Mouse (Mus musculus) liver, postnatal 0 days (tissue): ENCODE measurements at regions not wholly inside any gene's neighbourhood (a gene's known extent, or its start where the extent isn't known, plus 50 kb on each side); places are given as distances from the start of the nearest gene placed in this dataset.

ENCODE experiments used
- ATAC-seq: fragments of 200-750 bp; cut with Nextera tagmentation; 2 replicates; pipeline ENCODE4 v1.8.0; 2017; ENCODE audit warnings: mild to moderate bottlenecking, moderate library complexity
- DNase-seq: peaks from one replicate; pipeline ENCODE4 v3.0.0-alpha.2; 2016
- H3K27ac ChIP-seq: fragments of 300-500 bp; sonication (generic); 2 replicates; pipeline ENCODE4 v1.5.1; 2014; ENCODE audit warnings: antibody characterized with exemption, moderate library complexity, mild to moderate bottlenecking, low read depth
- H3K27me3 ChIP-seq: fragments of 300-500 bp; sonication (generic); 2 replicates; pipeline ENCODE4 v1.6.1; 2014; ENCODE audit warnings: low read length, control low read depth, mixed read lengths; ENCODE audit not compliant: insufficient read depth
- H3K36me3 ChIP-seq: fragments of 300-500 bp; sonication (generic); replicated peaks from 2 replicates; pipeline ENCODE4 v1.6.1; 2014; ENCODE audit warnings: mild to moderate bottlenecking, control low read depth, low read length, moderate library complexity, mixed read lengths; ENCODE audit not compliant: insufficient read depth
- H3K4me1 ChIP-seq: fragments of 300-500 bp; sonication (generic); 2 replicates; pipeline ENCODE4 v1.6.1; 2014; ENCODE audit warnings: antibody characterized with exemption, mild to moderate bottlenecking, control low read depth; ENCODE audit not compliant: insufficient read depth
- H3K4me2 ChIP-seq: fragments of 300-500 bp; sonication (generic); 2 replicates; pipeline ENCODE4 v1.6.1; 2014; ENCODE audit warnings: low read depth, mild to moderate bottlenecking, low read length, moderate library complexity, mixed read lengths
- H3K4me3 ChIP-seq: fragments of 300-500 bp; sonication (generic); 2 replicates; pipeline ENCODE4 v1.5.1; 2014; ENCODE audit warnings: low read depth, low read length
- H3K9ac ChIP-seq: fragments of 300-500 bp; sonication (generic); replicated peaks from 2 replicates; pipeline ENCODE4 v1.6.1; 2014; ENCODE audit warnings: mild to moderate bottlenecking, moderate library complexity
- H3K9me3 ChIP-seq: fragments of 300-500 bp; sonication (generic); 2 replicates; pipeline ENCODE4 v1.6.1; 2016; ENCODE audit warnings: mild to moderate bottlenecking, control low read depth, low read length, mixed read lengths
- CTCF ChIP-seq: sonication (generic); IDR thresholded peaks from 2 replicates; pipeline ENCODE4 v1.5.1; 2016; ENCODE audit warnings: antibody characterized with exemption, low read depth
- EP300 ChIP-seq: IDR thresholded peaks from 2 replicates; pipeline ENCODE4 v1.6.1; 2016; ENCODE audit warnings: antibody characterized with exemption, low read depth, mild to moderate bottlenecking
- WGBS: fragments of 180-500 bp; shearing (Covaris S2); extraction: QIAGEN DNeasy Blood & Tissue Kit; methylation state at CpG from one replicate; pipeline ENCODE4 v1.1.7; 2014; ENCODE audit not compliant: insufficient replicate concordance; 5-methylcytosine and 5-hydroxymethylcytosine counted together

GRCm38 (mm10) chr16:42627675-42628074 lies 248.0 kb upstream of the Zbtb20 start:
- ATAC-seq (no peak), DNase-seq (no peak)
- Histone ChIP-seq H3K27ac (no peak overlapping the region), H3K4me3 (no peak overlapping the region), H3K4me2 (no peak overlapping the region), H3K9ac (no peak overlapping the region), H3K27me3 (no peaks in the 10 kb centered on the region), H3K4me1 (no peaks in the 10 kb centered on the region), H3K9me3 (no peaks in the 10 kb centered on the region), H3K36me3 (no peaks in the 10 kb centered on the region)
- WGBS: 87% methylated on average over 3 of the region's 3 CpGs
- TF ChIP-seq CTCF (no peak), EP300 (no peak)

GRCm38 (mm10) chr16:42615920-42616319 lies 259.8 kb upstream of the Zbtb20 start:
- Histone ChIP-seq H3K4me2 (no peak overlapping the region), H3K27ac (no peak overlapping the region), H3K27me3 (no peaks in the 10 kb centered on the region), H3K4me3 (no peak overlapping the region), H3K36me3 (no peaks in the 10 kb centered on the region), H3K9ac (no peak overlapping the region), H3K9me3 (no peaks in the 10 kb centered on the region), H3K4me1 (no peaks in the 10 kb centered on the region)
- WGBS: 59% methylated on average over 3 of the region's 3 CpGs
- DNase-seq (no peak), ATAC-seq (no peak)
- no peak for TF ChIP-seq EP300
- no peak for TF ChIP-seq CTCF

- Histone ChIP-seq H3K9ac (no peak overlapping the region), H3K36me3 (no peaks in the 10 kb centered on the region), H3K4me3 (no peak overlapping the region), H3K4me2 (no peak overlapping the region), H3K9me3 (no peaks in the 10 kb centered on the region), H3K4me1 (no peaks in the 10 kb centered on the region), H3K27me3 (no peaks in the 10 kb centered on the region), H3K27ac (no peak overlapping the region)
- WGBS: 69% methylated on average over 2 of the region's 2 CpGs
- TF ChIP-seq EP300: no peak
- no peak for TF ChIP-seq CTCF
- DNase-seq (no peak), ATAC-seq (no peak)
Observed at GRCm38 (mm10) chr16:42612011-42612410, 263.7 kb upstream of the Zbtb20 start.

DNA sequence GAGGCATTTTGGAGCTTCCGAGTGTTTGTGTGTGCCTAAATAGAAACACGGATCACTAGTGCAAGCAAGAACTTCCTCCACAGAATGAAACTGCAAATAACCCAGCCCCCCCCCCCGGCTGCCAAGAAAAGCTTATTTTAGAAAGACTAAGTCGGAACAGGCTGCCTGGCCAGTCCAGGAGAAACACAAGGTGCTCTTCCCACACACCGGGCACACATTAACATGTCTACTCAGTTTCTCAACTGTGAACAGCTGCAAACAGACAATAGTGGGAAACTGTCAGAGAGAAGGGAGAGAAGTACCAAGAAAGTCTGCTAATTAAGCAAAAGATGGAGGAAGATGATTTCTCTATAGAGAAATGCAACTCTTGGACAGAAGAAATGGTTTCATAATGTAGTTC lies 267.3 kb upstream of the Zbtb20 start:
- H3K4me2 ChIP-seq: no peak overlapping the region
- ATAC-seq: no peak
- TF ChIP-seq CTCF (no peak), EP300 (no peak)

DNA sequence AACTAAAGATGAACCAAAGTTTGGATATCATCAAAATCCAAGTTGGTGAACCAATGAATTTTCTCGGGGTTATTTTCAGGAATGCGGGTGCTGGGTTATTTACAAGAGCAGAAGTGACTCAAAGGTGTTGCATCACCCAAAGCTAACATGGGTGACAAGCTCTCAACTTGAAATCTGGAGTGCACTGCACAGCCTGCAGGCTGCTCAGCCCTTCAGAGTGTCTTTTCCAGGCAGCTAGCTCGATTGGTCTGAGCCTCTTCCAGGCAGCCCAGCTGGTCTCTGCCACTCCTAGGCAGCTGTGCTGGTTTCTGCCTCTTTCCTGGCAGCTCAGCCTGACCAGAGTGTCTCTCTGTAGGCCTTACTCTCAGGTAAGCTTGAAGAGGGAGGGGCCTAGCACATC lies 251.9 kb upstream of the Gap43 start:
- WGBS: 41% methylated on average over 3 of the region's 3 CpGs
- no peak for DNase-seq
- no peaks in the 10 kb centered on the region for H3K27me3 ChIP-seq
- no peak overlapping the region for H3K4me3 ChIP-seq
- H3K36me3 ChIP-seq: no peaks in the 10 kb centered on the region
- H3K27ac ChIP-seq: no peak overlapping the region
- ATAC-seq: no peak
- TF ChIP-seq CTCF (no peak), EP300 (no peak)
- no peak overlapping the region for H3K4me2 ChIP-seq
- H3K9ac ChIP-seq: no peak overlapping the region
- no peaks in the 10 kb centered on the region for H3K4me1 ChIP-seq
- no peaks in the 10 kb centered on the region for H3K9me3 ChIP-seq

More for the DNA sequence above, 267.3 kb upstream of the Zbtb20 start:
- DNase-seq: no peak
- H3K4me1 ChIP-seq: no peaks in the 10 kb centered on the region
- H3K9me3 ChIP-seq: no peaks in the 10 kb centered on the region
- no peak overlapping the region for H3K27ac ChIP-seq
- no peaks in the 10 kb centered on the region for H3K36me3 ChIP-seq
- no peaks in the 10 kb centered on the region for H3K27me3 ChIP-seq
- no peak overlapping the region for H3K9ac ChIP-seq
- no peak overlapping the region for H3K4me3 ChIP-seq
- WGBS: 41% methylated on average over 5 of the region's 5 CpGs

- 66% methylated on average over 5 of the region's 5 CpGs for WGBS
- DNase-seq: no peak
- no peak overlapping the region for H3K4me3 ChIP-seq
- no peak for ATAC-seq
- H3K4me2 ChIP-seq: no peak overlapping the region
- H3K9ac ChIP-seq: no peak overlapping the region
- no peaks in the 10 kb centered on the region for H3K9me3 ChIP-seq
- no peaks in the 10 kb centered on the region for H3K36me3 ChIP-seq
- H3K4me1 ChIP-seq: no peaks in the 10 kb centered on the region
- H3K27ac ChIP-seq: no peak overlapping the region
- no peaks in the 10 kb centered on the region for H3K27me3 ChIP-seq
- no peak for TF ChIP-seq EP300
- TF ChIP-seq CTCF: no peak
Observed at GRCm38 (mm10) chr16:42591530-42591929, 251.1 kb upstream of the Gap43 start.

DNA sequence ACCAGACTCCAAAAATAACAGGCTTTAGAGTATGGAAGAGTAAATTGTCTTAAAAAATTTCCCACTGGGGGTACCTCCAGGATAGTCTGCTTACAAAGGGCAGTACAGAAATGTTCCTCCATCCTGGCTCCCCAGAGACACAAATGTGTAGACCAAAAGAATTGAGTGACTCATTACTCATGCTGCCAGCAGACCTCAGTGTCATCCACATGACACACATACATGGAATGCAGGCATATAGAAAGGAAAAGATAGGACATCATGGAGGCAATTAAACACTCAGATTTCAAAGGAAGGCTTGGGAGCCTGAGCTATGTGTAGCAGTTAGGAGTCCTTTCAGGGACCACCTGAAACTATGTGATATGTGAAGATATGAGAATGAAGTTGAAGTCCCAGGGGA lies 245.7 kb upstream of the Gap43 start:
- H3K4me3 ChIP-seq: no peak overlapping the region
- H3K9me3 ChIP-seq: no peaks in the 10 kb centered on the region
- DNase-seq (no peak), ATAC-seq (no peak)
- H3K9ac ChIP-seq: no peak overlapping the region
- no peaks in the 10 kb centered on the region for H3K4me1 ChIP-seq
- H3K36me3 ChIP-seq: no peaks in the 10 kb centered on the region
- H3K27me3 ChIP-seq: no peaks in the 10 kb centered on the region
- TF ChIP-seq EP300: no peak
- TF ChIP-seq CTCF: no peak
- no peak overlapping the region for H3K4me2 ChIP-seq
- no peak overlapping the region for H3K27ac ChIP-seq
